10 mouse cellular contexts compared by ENCODE assay signal in genomic region chr15:27315964-27316745, GRCm38 (mm10).
DNase-seq lines count a peak whose midpoint lies in the region; ATAC-seq lines count a peak whose summit lies in the region.
"Had no signal": no experiment of that assay in that cellular context is flagged by ENCODE, and none has a peak within 500 bp of the region (broad histone marks: within the 10 kb centered on the region; RNA-seq: fewer than 3 reads in every experiment).

No protein-coding gene starts in this region.

- no peak overlapping the region for H3K9ac ChIP-seq in embryonic facial prominence, embryonic 11.5 days (replicated peaks; ENCODE audit: low read length)
- no peak overlapping the region for H3K9ac ChIP-seq in midbrain, embryonic 11.5 days (ENCODE audit: low read length)
- H3K9ac ChIP-seq: lung, embryonic 15.5 days had no signal

- H3K36me3 ChIP-seq in embryonic facial prominence, embryonic 11.5 days (replicated peaks; ENCODE audit: control insufficient read depth, insufficient read depth, low read depth, low read length): no peaks in the 10 kb centered on the region
- no peaks in the 10 kb centered on the region for H3K36me3 ChIP-seq in embryonic facial prominence, embryonic 10.5 days (replicated peaks)
- no peaks in the 10 kb centered on the region for H3K36me3 ChIP-seq in midbrain, embryonic 11.5 days (ENCODE audit: control insufficient read depth, insufficient read depth, low read length)
- no peaks in the 10 kb centered on the region for H3K36me3 ChIP-seq in midbrain, embryonic 10.5 days
- H3K36me3 ChIP-seq: lung, embryonic 15.5 days had no signal

- 51% methylated on average over 4 of the region's 4 CpGs for WGBS in embryonic facial prominence, embryonic 11.5 days
- WGBS in embryonic facial prominence, embryonic 10.5 days: 52% methylated on average over 4 of the region's 4 CpGs
- 52% methylated on average over 4 of the region's 4 CpGs for WGBS in midbrain, embryonic 11.5 days
- WGBS in midbrain, embryonic 10.5 days: 49% methylated on average over 4 of the region's 4 CpGs

- no peak for ATAC-seq in embryonic facial prominence, embryonic 11.5 days (replicated peaks; ENCODE audit: insufficient number of reproducible peaks, low FRiP score, low TSS enrichment, low read depth)
- ATAC-seq in midbrain, embryonic 11.5 days (ENCODE audit: low FRiP score): peak; percentile 70

- H3K9me3 ChIP-seq in embryonic facial prominence, embryonic 11.5 days (replicated peaks; ENCODE audit: control insufficient read depth, low read length): no peaks in the 10 kb centered on the region
- H3K9me3 ChIP-seq in embryonic facial prominence, embryonic 10.5 days: no peaks in the 10 kb centered on the region
- H3K9me3 ChIP-seq in midbrain, embryonic 11.5 days (ENCODE audit: control insufficient read depth, low read length): no peaks in the 10 kb centered on the region
- H3K9me3 ChIP-seq in midbrain, embryonic 10.5 days (replicated peaks): no peaks in the 10 kb centered on the region
- H3K9me3 ChIP-seq: lung, embryonic 15.5 days had no signal

- H3K4me1 ChIP-seq in embryonic facial prominence, embryonic 11.5 days (ENCODE audit: control insufficient read depth, insufficient read depth, low read length): no peaks in the 10 kb centered on the region
- H3K4me1 ChIP-seq in embryonic facial prominence, embryonic 10.5 days: no peaks in the 10 kb centered on the region
- no peaks in the 10 kb centered on the region for H3K4me1 ChIP-seq in midbrain, embryonic 11.5 days (ENCODE audit: control insufficient read depth, insufficient read depth, low read length)
- no peaks in the 10 kb centered on the region for H3K4me1 ChIP-seq in midbrain, embryonic 10.5 days
- H3K4me1 ChIP-seq: lung, embryonic 15.5 days had no signal

- no peak overlapping the region for H3K4me3 ChIP-seq in embryonic facial prominence, embryonic 11.5 days (ENCODE audit: low read depth, low read length)
- H3K4me3 ChIP-seq in embryonic facial prominence, embryonic 10.5 days: no peak overlapping the region
- H3K4me3 ChIP-seq in midbrain, embryonic 11.5 days (ENCODE audit: low read depth, low read length): no peak overlapping the region
- H3K4me3 ChIP-seq in midbrain, embryonic 10.5 days: no peak overlapping the region
- H3K4me3 ChIP-seq: erythroblast, embryonic 14.5 days; lung, embryonic 15.5 days had no signal

- DNase-seq in embryonic facial prominence, embryonic 11.5 days (ENCODE audit: low spot score): peak; percentile 76
- no peak for DNase-seq in embryonic facial prominence, embryonic 10.5 days (ENCODE audit: low spot score)
- peak; percentile 92 for DNase-seq in midbrain, embryonic 11.5 days (ENCODE audit: low spot score, missing footprints)
- DNase-seq in midbrain, embryonic 10.5 days (ENCODE audit: low spot score): no peak
- peak; percentile 53 for DNase-seq in forelimb bud, embryonic 11.5 days (ENCODE audit: low read depth, low spot score)
- peak; percentile 28 for DNase-seq in telencephalon, adult 2 months (ENCODE audit: low read depth, low spot score)
- no peak for DNase-seq in kidney, adult 18-20 months
- no peak for DNase-seq in heart, postnatal 4 days

- no peaks in the 10 kb centered on the region for H3K27me3 ChIP-seq in embryonic facial prominence, embryonic 11.5 days (ENCODE audit: control insufficient read depth, insufficient read depth, low read length)
- no peaks in the 10 kb centered on the region for H3K27me3 ChIP-seq in embryonic facial prominence, embryonic 10.5 days (replicated peaks; ENCODE audit: low read depth, poor library complexity, severe bottlenecking)
- H3K27me3 ChIP-seq in midbrain, embryonic 11.5 days (ENCODE audit: control insufficient read depth, insufficient read depth, low read length): no peaks in the 10 kb centered on the region
- no peaks in the 10 kb centered on the region for H3K27me3 ChIP-seq in midbrain, embryonic 10.5 days (ENCODE audit: low read depth, poor library complexity, severe bottlenecking)
- H3K27me3 ChIP-seq: lung, embryonic 15.5 days had no signal

- H3K4me2 ChIP-seq in embryonic facial prominence, embryonic 11.5 days (ENCODE audit: low read depth, low read length): no peak overlapping the region
- H3K4me2 ChIP-seq in midbrain, embryonic 11.5 days: no peak overlapping the region
- H3K4me2 ChIP-seq: lung, embryonic 15.5 days had no signal

- H3K27ac ChIP-seq in embryonic facial prominence, embryonic 11.5 days (replicated peaks; ENCODE audit: low read depth, low read length): no peak overlapping the region
- H3K27ac ChIP-seq in embryonic facial prominence, embryonic 10.5 days (replicated peaks): no peak overlapping the region
- H3K27ac ChIP-seq in midbrain, embryonic 11.5 days (ENCODE audit: low read depth, low read length): no peak overlapping the region
- H3K27ac ChIP-seq in midbrain, embryonic 10.5 days (replicated peaks): no peak overlapping the region
- H3K27ac ChIP-seq: lung, embryonic 15.5 days had no signal

Comparison
In these comparisons a context has a peak if more than half of its experiments do, and no peak if none do; other contexts are left out.
1. DNase-seq: peak in embryonic facial prominence, embryonic 11.5 days (single experiment), midbrain, embryonic 11.5 days (single experiment), forelimb bud, embryonic 11.5 days (single experiment) and telencephalon, adult 2 months (single experiment); none in embryonic facial prominence, embryonic 10.5 days (single experiment), midbrain, embryonic 10.5 days (single experiment), kidney, adult 18-20 months (single experiment) and heart, postnatal 4 days (single experiment).